Mouse (Mus musculus) hindbrain, embryonic 11.5 days (tissue): ENCODE results near the gene St6galnac3. TPM values are rescaled to one million over a fixed set of nuclear protein-coding genes. Genes with fewer than 3 reads are reported as not detected.
"Not testable (repeated sequence)": the region's sequence is repeated elsewhere in the genome, so short reads cannot be mapped to it uniquely, and the experiment has no call there.

Experiments
- ATAC-seq: fragments of 200-750 bp; cut with Nextera tagmentation; 2 replicates; pipeline ENCODE4 v1.8.0; 2017; ENCODE audit warnings: mild to moderate bottlenecking, moderate TSS enrichment, moderate library complexity; ENCODE audit not compliant: low FRiP score
- DNase-seq: peaks from one replicate; pipeline ENCODE4 v3.0.0-alpha.2; 2015; ENCODE audit warnings: low spot score
- H3K27ac ChIP-seq: fragments of 300-500 bp; sonication (generic); 2 replicates; pipeline ENCODE4 v1.5.1; 2014; ENCODE audit warnings: mild to moderate bottlenecking, low read depth, low read length
- H3K27me3 ChIP-seq: fragments of 300-500 bp; sonication (generic); 2 replicates; pipeline ENCODE4 v1.6.1; 2014; ENCODE audit warnings: mild to moderate bottlenecking, low read length, moderate library complexity, mixed read lengths; ENCODE audit not compliant: control insufficient read depth, insufficient read depth
- H3K36me3 ChIP-seq: fragments of 300-500 bp; sonication (generic); 2 replicates; pipeline ENCODE4 v1.6.1; 2014; ENCODE audit warnings: mild to moderate bottlenecking, low read length, moderate library complexity, mixed read lengths; ENCODE audit not compliant: control insufficient read depth, insufficient read depth
- H3K4me1 ChIP-seq: fragments of 300-500 bp; sonication (generic); replicated peaks from 2 replicates; pipeline ENCODE4 v1.6.1; 2014; ENCODE audit warnings: low read length, mixed read lengths; ENCODE audit not compliant: control insufficient read depth, insufficient read depth
- H3K4me2 ChIP-seq: fragments of 300-500 bp; sonication (generic); replicated peaks from 2 replicates; pipeline ENCODE4 v1.6.1; 2014; ENCODE audit warnings: mild to moderate bottlenecking, low read depth, low read length
- H3K4me3 ChIP-seq: fragments of 300-500 bp; sonication (generic); 2 replicates; pipeline ENCODE4 v1.5.1; 2014; ENCODE audit warnings: low read depth, low read length
- H3K9ac ChIP-seq: fragments of 300-500 bp; sonication (generic); 2 replicates; pipeline ENCODE4 v1.6.1; 2014; ENCODE audit warnings: low read depth, low read length
- H3K9me3 ChIP-seq: fragments of 300-500 bp; sonication (generic); 2 replicates; pipeline ENCODE4 v1.6.1; 2016; ENCODE audit warnings: low read length; ENCODE audit not compliant: control insufficient read depth
- WGBS: fragments of 180-500 bp; shearing (Covaris S2); extraction: QIAGEN DNeasy Blood & Tissue Kit; methylation state at CpG from one replicate; pipeline ENCODE4 v1.1.7; 2014; 5-methylcytosine and 5-hydroxymethylcytosine counted together
- polyA plus RNA-seq: library from polyadenylated mRNA; unstranded; fragments of >200 nt; fragmentation: Nextera tagmentation; extraction: Ambion mirVana; gene quantifications from 2 replicates; pipeline ENCODE4 v1.2.1, GENCODE M21; 2014

St6galnac3 gene
- polyA plus RNA-seq, 1 experiment from 2014 or later, result 34.8 TPM

- WGBS, result 82% methylated on average over 2 of the region's 2 CpGs
- no peak overlapping the region for H3K9ac ChIP-seq
- no peak overlapping the region for H3K4me2 ChIP-seq
- ATAC-seq (peak; percentile 43; the same call in 1 of the 2 replicates), DNase-seq (no peak)
- H3K9me3 ChIP-seq, result no peaks in the 10 kb centered on the region
- no peak overlapping the region for H3K4me3 ChIP-seq
- no peak overlapping the region for H3K27ac ChIP-seq
- H3K36me3 ChIP-seq, result no peaks in the 10 kb centered on the region
- H3K4me1 ChIP-seq, result peaks cover 4% of the 10 kb centered on the region; the same call in 1 of the 2 replicates
- H3K27me3 ChIP-seq, result 0 out of 2 replicates have a peak, but pooled peaks cover 2% of the 10 kb centered on the region
Measured at GRCm38 (mm10) chr3:153756500-153756996, 31.6 kb upstream of the St6galnac3 start.

- not testable (repeated sequence) for H3K9ac ChIP-seq, DNase-seq, H3K9me3 ChIP-seq, H3K4me3 ChIP-seq, H3K4me2 ChIP-seq, H3K36me3 ChIP-seq, H3K27ac ChIP-seq, H3K4me1 ChIP-seq, H3K27me3 ChIP-seq, ATAC-seq
- 87% methylated on average over 14 of the region's 14 CpGs for WGBS
Measured at GRCm38 (mm10) chr3:153755785-153756326, 30.9 kb upstream of the St6galnac3 start.

GRCm38 (mm10) chr3:153751435-153751834 lies 26.5 kb upstream of the St6galnac3 start:
- Histone ChIP-seq H3K4me1 (no peaks in the 10 kb centered on the region), H3K36me3 (no peaks in the 10 kb centered on the region), H3K4me2 (no peak overlapping the region), H3K9ac (no peak overlapping the region), H3K27me3 (0 out of 2 replicates have a peak, but pooled peaks cover 2% of the 10 kb centered on the region), H3K9me3 (no peaks in the 10 kb centered on the region), H3K27ac (no peak overlapping the region), H3K4me3 (no peak overlapping the region)
- DNase-seq (no peak), ATAC-seq (no peak)
- 45% methylated on average over 1 of the region's 1 CpGs for WGBS

GRCm38 (mm10) chr3:153749359-153749758 lies 24.4 kb upstream of the St6galnac3 start:
- H3K4me2 ChIP-seq, result no peak overlapping the region
- H3K4me1 ChIP-seq, result no peaks in the 10 kb centered on the region
- H3K27ac ChIP-seq, result no peak overlapping the region
- no peaks in the 10 kb centered on the region for H3K36me3 ChIP-seq
- no peak overlapping the region for H3K4me3 ChIP-seq
- no peak for DNase-seq
- no peak for ATAC-seq
- H3K9me3 ChIP-seq, result no peaks in the 10 kb centered on the region
- 70% methylated on average over 6 of the region's 6 CpGs for WGBS
- no peak overlapping the region for H3K9ac ChIP-seq
- H3K27me3 ChIP-seq, result 0 out of 2 replicates have a peak, but pooled peaks cover 2% of the 10 kb centered on the region

- no peaks in the 10 kb centered on the region for H3K36me3 ChIP-seq
- H3K27ac ChIP-seq, result no peak overlapping the region
- H3K4me2 ChIP-seq, result no peak overlapping the region
- H3K27me3 ChIP-seq, result no peaks in the 10 kb centered on the region
- no peak for ATAC-seq
- H3K9ac ChIP-seq, result no peak overlapping the region
- H3K9me3 ChIP-seq, result no peaks in the 10 kb centered on the region
- DNase-seq, result no peak
- 85% methylated on average over 3 of the region's 3 CpGs for WGBS
- no peak overlapping the region for H3K4me3 ChIP-seq
- no peaks in the 10 kb centered on the region for H3K4me1 ChIP-seq
Measured at GRCm38 (mm10) chr3:153748293-153748692, 23.3 kb upstream of the St6galnac3 start.

GRCm38 (mm10) chr3:153745099-153745498 lies 20.1 kb upstream of the St6galnac3 start:
- Histone ChIP-seq H3K4me3 (no peak overlapping the region), H3K4me1 (no peaks in the 10 kb centered on the region), H3K9me3 (no peaks in the 10 kb centered on the region), H3K27ac (no peak overlapping the region), H3K4me2 (no peak overlapping the region), H3K9ac (no peak overlapping the region), H3K27me3 (no peaks in the 10 kb centered on the region), H3K36me3 (no peaks in the 10 kb centered on the region)
- no peak for ATAC-seq
- 76% methylated on average over 3 of the region's 3 CpGs for WGBS
- DNase-seq, result no peak

GRCm38 (mm10) chr3:153744447-153744846 lies 19.5 kb upstream of the St6galnac3 start:
- Histone ChIP-seq H3K4me3 (no peak overlapping the region), H3K9me3 (no peaks in the 10 kb centered on the region), H3K4me2 (no peak overlapping the region), H3K27ac (no peak overlapping the region), H3K4me1 (no peaks in the 10 kb centered on the region), H3K27me3 (no peaks in the 10 kb centered on the region), H3K9ac (no peak overlapping the region), H3K36me3 (no peaks in the 10 kb centered on the region)
- no peak for ATAC-seq
- DNase-seq, result no peak
- 90% methylated on average over 6 of the region's 6 CpGs for WGBS

- no peak overlapping the region for H3K4me3 ChIP-seq
- H3K4me1 ChIP-seq, result no peaks in the 10 kb centered on the region
- H3K9me3 ChIP-seq, result no peaks in the 10 kb centered on the region
- no peak for DNase-seq
- no peak overlapping the region for H3K4me2 ChIP-seq
- H3K27ac ChIP-seq, result no peak overlapping the region
- no peaks in the 10 kb centered on the region for H3K27me3 ChIP-seq
- H3K36me3 ChIP-seq, result no peaks in the 10 kb centered on the region
- ATAC-seq, result no peak
- 91% methylated on average over 7 of the region's 7 CpGs for WGBS
- H3K9ac ChIP-seq, result no peak overlapping the region
Measured at GRCm38 (mm10) chr3:153741800-153742199, 16.8 kb upstream of the St6galnac3 start.

GRCm38 (mm10) chr3:153739351-153739750 lies 14.4 kb upstream of the St6galnac3 start:
- H3K4me3 ChIP-seq, result no peak overlapping the region
- H3K9me3 ChIP-seq, result no peaks in the 10 kb centered on the region
- no peak overlapping the region for H3K9ac ChIP-seq
- no peak overlapping the region for H3K4me2 ChIP-seq
- DNase-seq, result no peak
- no peaks in the 10 kb centered on the region for H3K27me3 ChIP-seq
- H3K4me1 ChIP-seq, result no peaks in the 10 kb centered on the region
- no peak for ATAC-seq
- WGBS, result 74% methylated on average over 8 of the region's 8 CpGs
- H3K36me3 ChIP-seq, result no peaks in the 10 kb centered on the region
- H3K27ac ChIP-seq, result no peak overlapping the region
